Mouse (Mus musculus): ENCODE data around the gene Ptp4a2. TPM values are rescaled to one million over a fixed set of nuclear protein-coding genes. Genes with fewer than 3 reads are reported as not detected.
A peak's percentile ranks its signal among the peaks of the same experiment; 100 is the strongest.

Gene Ptp4a2
- polyA plus RNA-seq, 1 experiment = 598 TPM

DNA sequence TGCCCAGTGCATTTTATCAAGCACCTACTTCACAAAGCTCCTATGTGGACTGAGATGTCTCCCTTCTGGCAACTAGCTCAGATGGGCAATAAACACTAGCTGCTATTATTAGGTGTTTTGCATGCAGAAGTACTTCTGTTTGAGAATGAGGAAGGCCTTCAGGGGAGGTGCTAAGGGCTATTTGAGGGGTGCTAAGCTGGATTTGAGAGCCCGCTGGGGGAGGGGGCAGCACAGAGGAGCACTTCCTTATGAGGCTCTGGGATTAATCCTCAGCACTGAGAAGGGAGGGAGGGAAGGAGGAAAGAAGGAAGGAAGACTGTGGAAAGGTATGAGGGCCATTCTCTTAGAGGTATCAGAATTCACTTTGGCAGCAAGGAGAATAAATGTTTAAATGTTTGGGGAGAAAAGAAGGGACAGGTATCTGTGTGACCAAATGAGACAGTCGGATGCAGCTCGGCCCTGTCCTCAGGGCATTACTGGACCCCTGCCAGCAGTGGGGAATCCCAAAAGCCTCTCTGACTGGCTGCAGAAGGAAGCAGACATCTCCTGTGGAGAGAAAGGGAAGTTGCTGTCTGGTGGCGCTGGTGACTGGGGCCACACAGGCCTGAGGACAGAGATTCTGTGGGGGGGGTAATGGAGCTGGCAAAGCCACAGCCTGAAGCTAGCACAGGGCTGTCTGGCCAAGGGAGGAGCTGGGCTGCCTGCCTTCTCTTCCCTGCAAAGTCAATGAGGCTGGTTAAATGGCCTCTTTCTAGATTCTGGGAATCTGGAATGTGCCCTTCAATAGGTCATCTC is 28.9 kb upstream of the Ptp4a2 start:
- Histone ChIP-seq H3K4me3 (ENCODE audit: insufficient read depth, low read length) (no peak overlapping the region), H3K27ac (ENCODE audit: insufficient read depth, low read length) (0 out of 2 replicates have a peak overlapping the region, but pooled peaks have one; percentile 5), H3K4me1 (ENCODE audit: control insufficient read depth, insufficient read depth, low read length) (0 out of 2 replicates have a peak, but pooled peaks cover 6% of the 10 kb centered on the region)
- TF ChIP-seq CTCF (IDR thresholded peaks at IDR 0.05; ENCODE audit: borderline replicate concordance, insufficient read depth, low read length) (no peak), POLR2A (IDR thresholded peaks at IDR 0.05; ENCODE audit: low read depth, low read length) (no peak)

DNA sequence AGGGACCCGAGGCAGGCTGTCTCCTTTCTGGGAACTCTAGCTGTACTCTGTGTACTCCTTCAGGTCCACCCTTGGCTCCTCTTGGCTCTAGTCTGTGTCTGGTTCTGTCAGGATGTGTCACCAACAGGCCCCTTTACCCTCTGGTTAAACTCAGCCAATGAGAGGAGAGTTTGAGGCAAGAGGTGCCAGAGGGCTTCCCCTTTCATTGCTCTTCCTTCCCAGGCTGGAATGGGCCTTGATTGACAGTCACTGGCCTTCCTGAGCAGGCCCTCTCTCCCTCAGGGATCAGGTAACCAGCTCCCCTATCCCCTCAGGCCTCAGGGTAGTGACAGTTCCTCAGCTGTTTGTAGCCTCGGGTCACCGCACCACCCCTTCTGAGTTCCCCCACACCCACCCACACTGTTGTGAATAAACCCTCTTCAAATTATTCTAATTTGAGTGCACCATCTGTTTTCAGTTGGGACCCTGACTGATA is 28.1 kb upstream of the Ptp4a2 start:
- TF ChIP-seq POLR2A (IDR thresholded peaks at IDR 0.05; ENCODE audit: low read depth, low read length) = no peak
- no peak for TF ChIP-seq CTCF (IDR thresholded peaks at IDR 0.05; ENCODE audit: borderline replicate concordance, insufficient read depth, low read length)
- Histone ChIP-seq H3K4me3 (ENCODE audit: insufficient read depth, low read length) (no peak overlapping the region), H3K27ac (ENCODE audit: insufficient read depth, low read length) (peak overlapping the region; percentile 5; the same call in 1 of the 2 replicates), H3K4me1 (ENCODE audit: control insufficient read depth, insufficient read depth, low read length) (0 out of 2 replicates have a peak, but pooled peaks cover 6% of the 10 kb centered on the region)

DNA sequence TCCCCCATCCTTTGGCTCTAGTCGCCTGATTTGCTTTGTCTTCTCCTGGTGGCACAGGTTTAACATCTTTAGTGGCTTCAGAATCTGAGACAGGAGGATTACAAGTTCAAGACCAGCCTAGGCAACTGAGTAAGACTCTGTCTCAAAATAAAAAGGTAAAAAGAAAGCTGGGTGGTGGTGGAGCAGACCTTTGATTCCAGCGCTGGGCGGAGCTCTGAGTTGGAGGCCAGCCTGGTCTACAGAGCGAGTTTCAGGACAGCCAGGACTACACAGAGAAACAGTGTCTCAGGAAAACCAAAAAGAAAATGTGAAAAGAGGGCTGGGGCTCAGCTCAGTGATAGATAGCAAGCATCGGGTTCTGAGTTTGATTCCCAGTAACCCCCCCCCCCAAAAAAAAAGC is 27.5 kb upstream of the Ptp4a2 start:
- H3K4me1 ChIP-seq (ENCODE audit: control insufficient read depth, insufficient read depth, low read length) = 0 out of 2 replicates have a peak, but pooled peaks cover 6% of the 10 kb centered on the region
- H3K4me3 ChIP-seq (ENCODE audit: insufficient read depth, low read length) = no peak overlapping the region
- no peak for TF ChIP-seq CTCF (IDR thresholded peaks at IDR 0.05; ENCODE audit: borderline replicate concordance, insufficient read depth, low read length)
- no peak for TF ChIP-seq POLR2A (IDR thresholded peaks at IDR 0.05; ENCODE audit: low read depth, low read length)
- no peak overlapping the region for H3K27ac ChIP-seq (ENCODE audit: insufficient read depth, low read length)

DNA sequence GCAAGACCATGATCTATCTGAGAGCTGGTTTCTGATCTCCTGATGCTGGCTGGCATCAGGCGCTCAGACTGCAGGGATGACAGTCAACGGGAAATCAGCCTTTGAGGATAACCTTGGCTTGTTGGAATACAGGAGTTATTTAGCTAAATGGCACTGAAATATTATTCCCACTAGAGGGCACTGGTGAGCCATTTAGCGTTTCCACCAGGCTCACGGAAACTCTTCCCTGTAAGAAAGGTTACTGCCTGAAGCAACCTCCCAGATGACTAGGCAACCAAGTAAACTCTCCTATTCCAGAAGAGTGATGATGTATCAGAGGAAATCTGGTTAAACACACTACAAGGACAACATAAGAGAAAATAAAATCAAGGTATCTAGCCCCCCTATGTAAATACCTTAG is 25.8 kb upstream of the Ptp4a2 start:
- no peak overlapping the region for H3K4me3 ChIP-seq (ENCODE audit: insufficient read depth, low read length)
- no peak overlapping the region for H3K27ac ChIP-seq (ENCODE audit: insufficient read depth, low read length)
- TF ChIP-seq CTCF (IDR thresholded peaks at IDR 0.05; ENCODE audit: borderline replicate concordance, insufficient read depth, low read length) = no peak
- TF ChIP-seq POLR2A (IDR thresholded peaks at IDR 0.05; ENCODE audit: low read depth, low read length) = no peak
- 0 out of 2 replicates have a peak, but pooled peaks cover 6% of the 10 kb centered on the region for H3K4me1 ChIP-seq (ENCODE audit: control insufficient read depth, insufficient read depth, low read length)

DNA sequence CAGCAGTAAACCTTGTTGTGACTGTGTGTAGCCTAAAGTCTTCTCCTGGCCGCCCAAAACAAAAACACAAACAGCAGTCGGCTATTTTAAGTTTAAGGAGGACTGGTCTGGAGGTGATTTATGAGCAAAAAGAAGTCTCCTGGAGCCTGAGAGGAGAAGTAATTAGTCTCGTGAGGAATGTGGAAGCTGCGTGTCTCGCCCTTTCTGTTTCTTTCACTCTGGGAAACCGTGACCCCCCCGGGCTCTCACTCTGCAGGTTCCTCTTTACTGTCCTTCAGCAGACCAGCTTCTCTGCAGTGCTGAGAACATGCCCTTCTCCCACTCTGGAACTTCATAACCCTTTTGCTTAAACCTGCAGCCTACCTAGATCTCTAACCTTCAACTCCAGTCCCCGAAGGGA is 22.3 kb upstream of the Ptp4a2 start:
- TF ChIP-seq CTCF (IDR thresholded peaks at IDR 0.05; ENCODE audit: borderline replicate concordance, insufficient read depth, low read length) = no peak
- no peak for TF ChIP-seq POLR2A (IDR thresholded peaks at IDR 0.05; ENCODE audit: low read depth, low read length)
- no peak overlapping the region for H3K27ac ChIP-seq (ENCODE audit: insufficient read depth, low read length)
- H3K4me1 ChIP-seq (ENCODE audit: control insufficient read depth, insufficient read depth, low read length) = peaks cover under 1% of the 10 kb centered on the region; the same call in 1 of the 2 replicates
- H3K4me3 ChIP-seq (ENCODE audit: insufficient read depth, low read length) = no peak overlapping the region

DNA sequence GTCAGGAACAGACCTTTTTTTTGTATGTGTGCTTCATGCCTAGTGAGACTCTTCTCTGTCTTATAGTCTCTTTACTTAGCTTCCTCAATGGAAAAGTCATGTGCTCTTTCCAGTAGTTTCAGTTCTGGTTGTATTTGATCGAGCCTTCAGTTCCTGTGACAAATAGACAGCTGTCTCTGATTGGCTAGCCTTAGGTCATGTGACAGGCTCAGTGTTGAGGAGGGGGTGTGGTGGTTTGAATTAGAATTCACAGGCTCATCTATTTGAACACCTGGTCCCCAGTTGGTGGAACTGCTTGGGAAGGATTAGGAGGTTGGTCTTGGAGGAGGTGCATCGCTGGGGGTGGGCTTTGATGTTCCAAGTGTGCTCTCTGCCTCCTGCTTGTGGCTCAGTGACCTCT is 21.4 kb upstream of the Ptp4a2 start:
- Histone ChIP-seq H3K4me1 (ENCODE audit: control insufficient read depth, insufficient read depth, low read length) (peaks cover 3% of the 10 kb centered on the region; the same call in 1 of the 2 replicates), H3K4me3 (ENCODE audit: insufficient read depth, low read length) (no peak overlapping the region), H3K27ac (ENCODE audit: insufficient read depth, low read length) (no peak overlapping the region)
- TF ChIP-seq CTCF (IDR thresholded peaks at IDR 0.05; ENCODE audit: borderline replicate concordance, insufficient read depth, low read length) (no peak), POLR2A (IDR thresholded peaks at IDR 0.05; ENCODE audit: low read depth, low read length) (no peak)

DNA sequence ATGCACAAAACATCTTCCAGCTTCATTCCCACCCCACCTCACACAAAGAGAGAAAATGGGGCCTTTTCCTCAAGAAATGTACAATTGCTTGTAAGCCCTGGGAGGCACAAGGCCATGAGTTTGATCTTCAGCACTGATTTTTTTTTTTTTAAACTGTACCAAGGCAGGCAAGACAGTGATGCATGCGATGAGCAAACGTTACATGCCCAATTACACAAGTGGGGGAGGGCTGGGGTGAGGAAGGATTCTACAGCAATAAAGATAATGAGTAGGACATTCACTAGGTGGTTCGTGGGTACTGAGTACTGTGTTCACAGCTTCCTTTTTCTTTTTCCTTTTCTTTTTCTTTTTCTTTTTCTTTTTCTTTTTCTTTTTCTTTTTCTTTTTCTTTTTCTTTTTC is 20.5 kb upstream of the Ptp4a2 start:
- no peak for TF ChIP-seq CTCF (IDR thresholded peaks at IDR 0.05; ENCODE audit: borderline replicate concordance, insufficient read depth, low read length)
- no peak for TF ChIP-seq POLR2A (IDR thresholded peaks at IDR 0.05; ENCODE audit: low read depth, low read length)
- Histone ChIP-seq H3K27ac (ENCODE audit: insufficient read depth, low read length) (no peak overlapping the region), H3K4me1 (ENCODE audit: control insufficient read depth, insufficient read depth, low read length) (peaks cover 3% of the 10 kb centered on the region; the same call in 1 of the 2 replicates), H3K4me3 (ENCODE audit: insufficient read depth, low read length) (no peak overlapping the region)

DNA sequence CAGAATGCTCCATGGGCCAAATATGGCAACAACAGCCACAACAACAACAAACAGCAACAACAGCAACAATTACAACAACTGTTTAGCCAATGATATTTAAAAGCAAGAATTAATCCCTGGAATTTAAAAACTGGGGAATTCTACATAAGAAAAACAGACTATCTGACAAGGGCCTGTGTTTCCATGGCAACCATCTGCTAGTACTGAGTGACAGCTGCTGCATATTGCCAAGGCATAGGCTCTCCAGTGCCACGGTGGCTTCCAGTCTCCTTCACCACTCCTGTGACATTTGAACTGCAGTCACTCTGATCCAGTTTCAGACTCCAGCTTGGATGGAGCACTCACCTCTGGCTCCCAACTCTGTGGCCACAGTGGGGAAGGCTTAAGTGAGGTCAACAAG is 19.6 kb upstream of the Ptp4a2 start:
- peaks cover 9% of the 10 kb centered on the region for H3K4me1 ChIP-seq (ENCODE audit: control insufficient read depth, insufficient read depth, low read length)
- TF ChIP-seq POLR2A (IDR thresholded peaks at IDR 0.05; ENCODE audit: low read depth, low read length) (no peak), CTCF (IDR thresholded peaks at IDR 0.05; ENCODE audit: borderline replicate concordance, insufficient read depth, low read length) (no peak)
- H3K4me3 ChIP-seq (ENCODE audit: insufficient read depth, low read length) = no peak overlapping the region
- no peak overlapping the region for H3K27ac ChIP-seq (ENCODE audit: insufficient read depth, low read length)

DNA sequence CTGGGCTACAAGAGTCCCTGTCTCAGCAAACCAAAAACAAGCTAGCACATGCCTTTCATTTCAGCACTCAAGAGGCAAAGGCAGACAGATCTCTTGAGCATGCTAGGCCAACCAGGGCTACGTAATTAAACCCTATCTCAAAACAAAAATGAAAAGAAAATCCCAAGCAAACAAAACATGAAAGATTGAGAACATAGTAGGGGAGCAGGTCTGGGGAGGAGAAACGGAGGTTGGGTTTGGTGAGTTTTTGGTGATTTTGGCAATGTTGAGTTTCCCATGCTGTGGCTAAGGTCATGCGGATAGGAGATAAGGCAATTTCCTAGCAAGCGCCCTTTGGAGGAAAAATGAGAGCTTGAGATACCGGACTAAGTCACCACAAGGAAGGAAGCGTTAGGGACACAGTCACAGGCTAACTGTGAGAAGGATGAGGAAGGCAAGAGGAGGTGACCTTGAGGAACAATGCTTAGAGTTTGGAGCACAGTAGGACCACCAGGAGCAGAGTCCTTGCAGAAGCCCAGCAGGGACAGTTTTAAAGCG is 18.3 kb upstream of the Ptp4a2 start:
- no peak for TF ChIP-seq POLR2A (IDR thresholded peaks at IDR 0.05; ENCODE audit: low read depth, low read length)
- TF ChIP-seq CTCF (IDR thresholded peaks at IDR 0.05; ENCODE audit: borderline replicate concordance, insufficient read depth, low read length) = no peak
- no peak overlapping the region for H3K27ac ChIP-seq (ENCODE audit: insufficient read depth, low read length)
- H3K4me1 ChIP-seq (ENCODE audit: control insufficient read depth, insufficient read depth, low read length) = peaks cover 9% of the 10 kb centered on the region
- no peak overlapping the region for H3K4me3 ChIP-seq (ENCODE audit: insufficient read depth, low read length)

Measured in embryonic fibroblast, embryonic 13.5 days (primary cell).